In the genomic region with DNA sequence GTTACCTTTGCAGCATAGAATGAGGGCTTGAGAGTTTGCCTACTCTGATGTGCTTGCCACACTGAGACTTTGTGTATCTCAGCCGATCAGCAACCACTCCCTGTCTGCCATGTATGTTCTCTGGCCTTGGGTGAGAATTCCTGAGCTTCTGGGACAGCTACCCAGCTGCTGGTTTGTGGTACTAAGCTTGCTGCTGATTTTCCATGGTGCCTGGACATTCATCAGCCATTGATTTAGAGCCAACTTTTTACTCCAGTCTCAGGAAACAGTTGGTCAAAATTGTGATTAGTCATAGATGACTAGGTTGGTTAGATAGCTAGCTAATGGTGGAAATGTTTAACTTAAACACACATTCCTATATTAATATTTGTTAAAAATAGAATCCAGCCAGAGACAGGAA, we compare ENCODE assay signal across 25 mouse cellular contexts.
A peak's percentile ranks its signal among the peaks of the same experiment; 100 is the strongest.
DNase-seq lines count a peak whose midpoint lies in the region; ATAC-seq and TF ChIP-seq lines count a peak whose summit lies in the region.
"Had no signal": no experiment of that assay in that cellular context is flagged by ENCODE, and none has a peak within 500 bp of the region (broad histone marks: within the 10 kb centered on the region; RNA-seq: fewer than 3 reads in every experiment).

No protein-coding gene starts in this region.

- CTCF ChIA-PET in Patski (lab: Charles Lee), result interaction anchor here (0.9 kb wide), 1 partner anchor 95 kb away, joined by 4 read pairs; no protein-coding TSS in a partner anchor

- no peak overlapping the region for H3ac ChIP-seq in myocyte (ENCODE audit: control insufficient read depth, insufficient read length)

- peak; percentile 8 for DNase-seq in midbrain, embryonic 11.5 days (ENCODE audit: low spot score, missing footprints)
- DNase-seq in Patski (ENCODE audit: low read depth, low spot score), result no peak
- no peak for DNase-seq in liver, postnatal 0 days
- DNase-seq: adrenal gland, adult 2 months; adrenal gland, postnatal 14 days; cerebellum, adult 11-12 months; cerebellum, adult 8-10 months; cerebellum, postnatal 10 days; cerebellum, postnatal 36 days; gastrocnemius, postnatal 25 days; heart, adult 18-20 months; heart, postnatal 10 days; heart, postnatal 36 days had no signal

- H3K4me1 ChIP-seq in midbrain, embryonic 11.5 days (ENCODE audit: control insufficient read depth, insufficient read depth, low read length), result no peaks in the 10 kb centered on the region
- H3K4me1 ChIP-seq in midbrain, embryonic 15.5 days, result no peaks in the 10 kb centered on the region
- H3K4me1 ChIP-seq in hindbrain, embryonic 12.5 days, result no peaks in the 10 kb centered on the region
- no peaks in the 10 kb centered on the region for H3K4me1 ChIP-seq in liver, postnatal 0 days (ENCODE audit: insufficient read depth)
- H3K4me1 ChIP-seq: forebrain, embryonic 12.5 days; heart, embryonic 12.5 days had no signal

- in situ Hi-C loops in Patski (cut with MboI; ENCODE audit: low pct_unique_long_range_greater_than_20kb), result no loop called here

- POLR2A ChIA-PET in Patski (lab: Charles Lee), result interaction anchor here (1.2 kb wide), 1 partner anchor 17 kb away, joined by 3 read pairs; no protein-coding TSS in a partner anchor

- no peak overlapping the region for H3K27ac ChIP-seq in midbrain, embryonic 11.5 days (ENCODE audit: low read depth, low read length)
- H3K27ac ChIP-seq in midbrain, embryonic 15.5 days, result no peak overlapping the region
- H3K27ac ChIP-seq in hindbrain, embryonic 12.5 days, result no peak overlapping the region
- H3K27ac ChIP-seq in liver, postnatal 0 days (ENCODE audit: low read depth), result no peak overlapping the region
- H3K27ac ChIP-seq: forebrain, embryonic 12.5 days; forebrain, embryonic 15.5 days; heart, embryonic 15.5 days; hindbrain, embryonic 10.5 days; hindbrain, embryonic 14.5 days; hindbrain, postnatal 0 days had no signal

- no peaks in the 10 kb centered on the region for H3K36me3 ChIP-seq in midbrain, embryonic 11.5 days (ENCODE audit: control insufficient read depth, insufficient read depth, low read length)
- H3K36me3 ChIP-seq in midbrain, embryonic 15.5 days (replicated peaks), result no peaks in the 10 kb centered on the region
- no peaks in the 10 kb centered on the region for H3K36me3 ChIP-seq in myocyte (ENCODE audit: control insufficient read depth, insufficient read depth)
- no peaks in the 10 kb centered on the region for H3K36me3 ChIP-seq in hindbrain, embryonic 12.5 days
- H3K36me3 ChIP-seq in liver, postnatal 0 days (replicated peaks; ENCODE audit: insufficient read depth, low read length), result no peaks in the 10 kb centered on the region
- H3K36me3 ChIP-seq: forebrain, embryonic 12.5 days; forebrain, embryonic 15.5 days; heart, embryonic 15.5 days; hindbrain, embryonic 10.5 days had no signal

- no peak overlapping the region for H3K9ac ChIP-seq in midbrain, embryonic 11.5 days (ENCODE audit: low read length)
- no peak overlapping the region for H3K9ac ChIP-seq in midbrain, embryonic 15.5 days
- H3K9ac ChIP-seq in hindbrain, embryonic 12.5 days, result no peak overlapping the region
- no peak overlapping the region for H3K9ac ChIP-seq in liver, postnatal 0 days (replicated peaks)
- H3K9ac ChIP-seq: forebrain, embryonic 12.5 days; forebrain, embryonic 15.5 days; heart, embryonic 12.5 days; heart, embryonic 15.5 days; hindbrain, embryonic 14.5 days had no signal

- no peaks in the 10 kb centered on the region for H3K9me3 ChIP-seq in midbrain, embryonic 11.5 days (ENCODE audit: control insufficient read depth, low read length)
- no peaks in the 10 kb centered on the region for H3K9me3 ChIP-seq in midbrain, embryonic 15.5 days
- H3K9me3 ChIP-seq in hindbrain, embryonic 12.5 days (replicated peaks), result no peaks in the 10 kb centered on the region
- no peaks in the 10 kb centered on the region for H3K9me3 ChIP-seq in liver, postnatal 0 days (ENCODE audit: low read length)
- H3K9me3 ChIP-seq: forebrain, embryonic 12.5 days; forebrain, embryonic 15.5 days; heart, embryonic 12.5 days; heart, embryonic 15.5 days; hindbrain, embryonic 10.5 days had no signal

- ATAC-seq in midbrain, embryonic 11.5 days (ENCODE audit: low FRiP score), result no peak
- no peak for ATAC-seq in midbrain, embryonic 15.5 days (replicated peaks)
- peak; percentile 26 for ATAC-seq in Patski
- no peak for ATAC-seq in hindbrain, embryonic 12.5 days (ENCODE audit: low FRiP score)
- no peak for ATAC-seq in liver, postnatal 0 days
- ATAC-seq: forebrain, embryonic 15.5 days; hindbrain, postnatal 0 days; inflammation-experienced regulatory T-cells, adult 6 months; intestine, postnatal 0 days had no signal

- 86% methylated on average over 1 of the region's 1 CpGs for WGBS in midbrain, embryonic 11.5 days
- WGBS in midbrain, embryonic 15.5 days, result 84% methylated on average over 1 of the region's 1 CpGs
- WGBS in hindbrain, embryonic 12.5 days, result 86% methylated on average over 1 of the region's 1 CpGs
- 57% methylated on average over 1 of the region's 1 CpGs for WGBS in liver, postnatal 0 days (ENCODE audit: insufficient replicate concordance)

- no peaks in the 10 kb centered on the region for H3K79me2 ChIP-seq in myocyte (ENCODE audit: control insufficient read depth, insufficient read depth)

- no peaks in the 10 kb centered on the region for H3K27me3 ChIP-seq in midbrain, embryonic 11.5 days (ENCODE audit: control insufficient read depth, insufficient read depth, low read length)
- H3K27me3 ChIP-seq in midbrain, embryonic 15.5 days (replicated peaks), result no peaks in the 10 kb centered on the region
- H3K27me3 ChIP-seq in Patski (no peaks in the 10 kb centered on the region), myocyte (ENCODE audit: control insufficient read depth, insufficient read depth, insufficient read length) (no peaks in the 10 kb centered on the region)
- no peaks in the 10 kb centered on the region for H3K27me3 ChIP-seq in hindbrain, embryonic 12.5 days
- H3K27me3 ChIP-seq in liver, postnatal 0 days (ENCODE audit: insufficient read depth, low read length), result no peaks in the 10 kb centered on the region
- H3K27me3 ChIP-seq: forebrain, embryonic 12.5 days; forebrain, embryonic 15.5 days; heart, embryonic 12.5 days; heart, embryonic 15.5 days had no signal

- TF ChIP-seq CTCF in Patski (IDR thresholded peaks at IDR 0.05), result no peak
- no peak for TF ChIP-seq CTCF in liver, postnatal 0 days (IDR thresholded peaks at IDR 0.05; ENCODE audit: low read depth)

- H3K4me2 ChIP-seq in midbrain, embryonic 11.5 days, result no peak overlapping the region
- no peak overlapping the region for H3K4me2 ChIP-seq in midbrain, embryonic 15.5 days
- peak overlapping the region; percentile 31 for H3K4me2 ChIP-seq in myocyte (ENCODE audit: low read depth)
- no peak overlapping the region for H3K4me2 ChIP-seq in hindbrain, embryonic 12.5 days (replicated peaks)
- no peak overlapping the region for H3K4me2 ChIP-seq in liver, postnatal 0 days (ENCODE audit: low read depth, low read length)
- H3K4me2 ChIP-seq: forebrain, embryonic 12.5 days; forebrain, embryonic 15.5 days; heart, embryonic 12.5 days; heart, embryonic 15.5 days; hindbrain, embryonic 14.5 days had no signal

- no peak for TF ChIP-seq POLR2A in myocyte (IDR thresholded peaks at IDR 0.05; ENCODE audit: insufficient read length, low read depth)

- no peak overlapping the region for H3K4me3 ChIP-seq in midbrain, embryonic 11.5 days (ENCODE audit: low read depth, low read length)
- no peak overlapping the region for H3K4me3 ChIP-seq in midbrain, embryonic 15.5 days
- no peak overlapping the region for H3K4me3 ChIP-seq in myocyte
- no peak overlapping the region for H3K4me3 ChIP-seq in hindbrain, embryonic 12.5 days
- no peak overlapping the region for H3K4me3 ChIP-seq in liver, postnatal 0 days (ENCODE audit: low read depth, low read length)
- H3K4me3 ChIP-seq: forebrain, embryonic 12.5 days; forebrain, embryonic 15.5 days; heart, embryonic 12.5 days; heart, embryonic 15.5 days; hindbrain, embryonic 10.5 days had no signal

- TF ChIP-seq EP300 in liver, postnatal 0 days (IDR thresholded peaks at IDR 0.05; ENCODE audit: low read depth), result no peak

TF ChIP-seq in myocyte, 11 proteins besides CTCF, POLR2A, EP300 and RAD21:
- TF ChIP-seq POLR2AphosphoS2 (IDR thresholded peaks at IDR 0.05; ENCODE audit: insufficient read length, low read depth) (no peak), TCF3 (IDR thresholded peaks at IDR 0.05; ENCODE audit: insufficient read length, low read depth) (no peak), REST (IDR thresholded peaks at IDR 0.05; ENCODE audit: insufficient read depth, insufficient read length) (no peak), E2F4 (IDR thresholded peaks at IDR 0.05; ENCODE audit: insufficient read depth) (no peak), MYOD1 (IDR thresholded peaks at IDR 0.05; ENCODE audit: control insufficient read depth in 1 of 3, insufficient read length in 2 of 3, low read depth in 2 of 3) (peak in 1 of 3 experiments; percentile 20), MAX (IDR thresholded peaks at IDR 0.05; ENCODE audit: low read depth) (no peak), MYOG (IDR thresholded peaks at IDR 0.05; ENCODE audit: control insufficient read depth in 1 of 3, insufficient read depth in 1 of 3, insufficient read length in 2 of 3, low read depth in 2 of 3) (peak in 2 of 3 experiments; percentile 19 to 49)
